Mouse (Mus musculus): Measurements from ENCODE around the gene Rd3l.

DNA sequence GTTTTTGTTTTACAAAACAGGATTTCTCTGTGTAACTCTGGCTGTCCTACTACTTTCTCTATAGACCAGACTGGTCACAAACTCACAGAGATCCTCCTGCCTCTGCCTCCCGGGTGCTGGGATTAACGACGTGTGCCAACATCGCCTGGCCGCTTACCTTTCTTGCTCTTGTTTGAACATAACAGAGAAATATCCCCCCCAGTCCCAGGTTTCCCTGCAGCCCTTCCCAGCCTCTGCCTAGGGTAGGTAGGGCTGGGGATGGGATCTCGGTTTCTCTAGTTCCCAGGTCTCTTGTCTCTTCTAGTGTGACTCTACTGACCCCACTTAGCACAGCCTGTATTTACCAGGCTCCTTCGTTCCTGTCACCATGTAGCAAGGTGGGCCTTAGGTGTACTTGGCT, 18.6 kb upstream of the Rd3l start:
- TF ChIP-seq POLR2A (IDR thresholded peaks at IDR 0.05; ENCODE audit: control insufficient read depth, low read depth, low read length) (no peak), CTCF (IDR thresholded peaks at IDR 0.05; ENCODE audit: control insufficient read depth, insufficient read depth, insufficient replicate concordance, low read depth, low read length) (no peak)
